Mouse (Mus musculus) lung, adult 2 months (tissue): ENCODE measurements around the gene 1700123O20Rik.

Experiments used
- CTCF ChIP-seq: fragments of 200-500 bp; IDR thresholded peaks from 2 replicates; pipeline ENCODE4 v1.5.1; 2011; ENCODE audit warnings: mild to moderate bottlenecking, low read length, control low read depth; ENCODE audit not compliant: insufficient read depth
- POLR2A ChIP-seq: fragments of 200-500 bp; IDR thresholded peaks from 2 replicates; pipeline ENCODE4 v1.6.1; 2011; ENCODE audit warnings: low read depth, mild to moderate bottlenecking, control low read depth, low read length, borderline replicate concordance; ENCODE audit errors: extremely low read depth

GRCm38 (mm10) chr14:54706589-54707320, 20.7 kb downstream of the 1700123O20Rik start:
- no peak for TF ChIP-seq POLR2A
- TF ChIP-seq CTCF: no peak
